Mouse (Mus musculus) adrenal gland, postnatal 25 days (tissue): ENCODE results near the gene Gm5767. TPM values are rescaled to one million over a fixed set of nuclear protein-coding genes. Genes with fewer than 3 reads are reported as not detected.
A peak's percentile ranks its signal among the peaks of the same experiment; 100 is the strongest.

Source experiments
- DNase-seq: peaks from one replicate; pipeline ENCODE4 v3.0.0; 2021; ENCODE audit warnings: mixed read lengths
- long read RNA-seq: library from polyadenylated mRNA; stranded (forward); transcript quantifications from one replicate; pipeline ENCODE4 v2.0.0, GENCODE M21; 2021
- total RNA-seq: library from RNA; stranded (reverse); gene quantifications from 2 replicates; pipeline ENCODE4 v1.2.3, GENCODE M21; 2021

Gene Gm5767
- total RNA-seq, result not detected in 2 replicates
- long read RNA-seq, result 0 reads

GRCm38 (mm10) chr16:8680470-8680869 lies at the start of gene Gm5767:
Gm5767 (plus strand) TSS chr16:8680770.
- DNase-seq, result no peak

- DNase-seq, result no peak
Observed at GRCm38 (mm10) chr16:8631428-8631827, 49.1 kb upstream of the Gm5767 start.

GRCm38 (mm10) chr16:8636867-8637216 lies 43.7 kb upstream of the Gm5767 start:
- peak; percentile 13 for DNase-seq

GRCm38 (mm10) chr16:8637217-8638051 lies 43.1 kb upstream of the Gm5767 start, which contains the start of the genes Pmm2 and Tmem186:
Pmm2 (plus strand) TSS chr16:8637674.
Tmem186 (minus strand) TSS chr16:8637712.
- DNase-seq, result peak; percentile 79

GRCm38 (mm10) chr16:8638131-8638530 lies 42.4 kb upstream of the Gm5767 start:
- no peak for DNase-seq

GRCm38 (mm10) chr16:8639466-8640191 lies 40.9 kb upstream of the Gm5767 start:
- no peak for DNase-seq

- DNase-seq, result no peak
Observed at GRCm38 (mm10) chr16:8643855-8644254, 36.7 kb upstream of the Gm5767 start.

- DNase-seq, result no peak
Observed at GRCm38 (mm10) chr16:8645546-8645945, 35.0 kb upstream of the Gm5767 start.

- no peak for DNase-seq
Observed at GRCm38 (mm10) chr16:8650007-8650406, 30.6 kb upstream of the Gm5767 start.

- no peak for DNase-seq
Observed at GRCm38 (mm10) chr16:8655108-8655507, 25.5 kb upstream of the Gm5767 start.

- no peak for DNase-seq
Observed at GRCm38 (mm10) chr16:8655599-8655998, 25.0 kb upstream of the Gm5767 start.

GRCm38 (mm10) chr16:8656256-8656655 lies 24.3 kb upstream of the Gm5767 start:
- no peak for DNase-seq

- DNase-seq, result no peak
Observed at GRCm38 (mm10) chr16:8658349-8658748, 22.2 kb upstream of the Gm5767 start.

- DNase-seq, result peak; percentile 57
Observed at GRCm38 (mm10) chr16:8658764-8659163, 21.8 kb upstream of the Gm5767 start.

GRCm38 (mm10) chr16:8663022-8663421 lies 17.5 kb upstream of the Gm5767 start:
- DNase-seq, result no peak

- DNase-seq, result no peak
Observed at GRCm38 (mm10) chr16:8663606-8664539, 16.7 kb upstream of the Gm5767 start.

- no peak for DNase-seq
Observed at GRCm38 (mm10) chr16:8665367-8665766, 15.2 kb upstream of the Gm5767 start.

- peak; percentile 47 for DNase-seq
Observed at GRCm38 (mm10) chr16:8666452-8666851, 14.1 kb upstream of the Gm5767 start.

GRCm38 (mm10) chr16:8667261-8667660 lies 13.3 kb upstream of the Gm5767 start:
- no peak for DNase-seq

GRCm38 (mm10) chr16:8667814-8668213 lies 12.8 kb upstream of the Gm5767 start:
- DNase-seq, result no peak

GRCm38 (mm10) chr16:8668386-8668785 lies 12.2 kb upstream of the Gm5767 start:
- DNase-seq, result no peak

GRCm38 (mm10) chr16:8669432-8669831 lies 11.1 kb upstream of the Gm5767 start:
- DNase-seq, result no peak
